Mouse (Mus musculus) adrenal gland, postnatal 0 days (tissue): ENCODE results near the gene Hecw2. TPM values are rescaled to one million over a fixed set of nuclear protein-coding genes. Genes with fewer than 3 reads are reported as not detected.

ENCODE experiments used
- microRNA-seq: library from miRNA; unstranded; fragments of <30 nt; microRNA quantifications from one replicate; pipeline ENCODE4, GENCODE M21; 2016; ENCODE audit warnings: borderline replicate concordance; ENCODE audit not compliant: insufficient number of aligned reads
- polyA plus RNA-seq: library from polyadenylated mRNA; unstranded; fragments of >200 nt; fragmentation: Nextera tagmentation; extraction: Ambion mirVana; gene quantifications from 2 replicates; pipeline ENCODE4 v1.2.1, GENCODE M21; 2015

Gene Hecw2
- polyA plus RNA-seq = 2.1 TPM in 2 replicates

GRCm38 (mm10) chr1:54194954-54195305 is at the start of gene Hecw2:
TSS of gene Hecw2 (minus strand) at chr1:54195168.

GRCm38 (mm10) chr1:53784721-53785418 is 410.1 kb downstream of the Hecw2 start, which contains the start of gene Stk17b:
TSS of gene Stk17b (minus strand) at chr1:53785224.

Small RNA genes within 50 kb of the gene (microRNA-seq; reads per million reads assigned to microRNA genes)
- not detected for gene Mir7681

Other genes with a start within 250 kb of the Hecw2 start
- gene Ccdc150, start 55.5 kb upstream of the Hecw2 start, polyA plus RNA-seq = 0.12 and 0.19 TPM in 2 replicates
- gene Gtf3c3, start 243.8 kb upstream of the Hecw2 start, polyA plus RNA-seq = 12.3 and 15.0 TPM in 2 replicates